Mouse (Mus musculus): Measurements from ENCODE around the gene Pram1. TPM values are rescaled to one million over a fixed set of nuclear protein-coding genes. Genes with fewer than 3 reads are reported as not detected.

Gene Pram1
- total RNA-seq, 1 experiment from 2014 or later, result 5.0 TPM

- ATAC-seq (replicated peaks; ENCODE audit: insufficient number of reproducible peaks, low FRiP score, low TSS enrichment, poor library complexity, severe bottlenecking), result no peak
Observed at GRCm38 (mm10) chr17:33645073-33645472, 7.2 kb downstream of the Pram1 start.

GRCm38 (mm10) chr17:33649781-33650475, 12.1 kb downstream of the Pram1 start:
- no peak for ATAC-seq (replicated peaks; ENCODE audit: insufficient number of reproducible peaks, low FRiP score, low TSS enrichment, poor library complexity, severe bottlenecking)

GRCm38 (mm10) chr17:33666813-33667212, 29.0 kb downstream of the Pram1 start:
- no peak for ATAC-seq (replicated peaks; ENCODE audit: insufficient number of reproducible peaks, low FRiP score, low TSS enrichment, poor library complexity, severe bottlenecking)

- no peak for ATAC-seq (replicated peaks; ENCODE audit: insufficient number of reproducible peaks, low FRiP score, low TSS enrichment, poor library complexity, severe bottlenecking)
Observed at GRCm38 (mm10) chr17:33669681-33670080, 31.8 kb downstream of the Pram1 start.

- ATAC-seq (replicated peaks; ENCODE audit: insufficient number of reproducible peaks, low FRiP score, low TSS enrichment, poor library complexity, severe bottlenecking), result no peak
Observed at GRCm38 (mm10) chr17:33673837-33674236, 36.0 kb downstream of the Pram1 start.

GRCm38 (mm10) chr17:33675452-33675851, 37.6 kb downstream of the Pram1 start:
- ATAC-seq (replicated peaks; ENCODE audit: insufficient number of reproducible peaks, low FRiP score, low TSS enrichment, poor library complexity, severe bottlenecking), result no peak

- ATAC-seq (replicated peaks; ENCODE audit: insufficient number of reproducible peaks, low FRiP score, low TSS enrichment, poor library complexity, severe bottlenecking), result no peak
Observed at GRCm38 (mm10) chr17:33676086-33676485, 38.2 kb downstream of the Pram1 start.

- no peak for ATAC-seq (replicated peaks; ENCODE audit: insufficient number of reproducible peaks, low FRiP score, low TSS enrichment, poor library complexity, severe bottlenecking)
Observed at GRCm38 (mm10) chr17:33678771-33679170, 40.9 kb downstream of the Pram1 start.

- no peak for ATAC-seq (replicated peaks; ENCODE audit: insufficient number of reproducible peaks, low FRiP score, low TSS enrichment, poor library complexity, severe bottlenecking)
Observed at GRCm38 (mm10) chr17:33681767-33682166, 43.9 kb downstream of the Pram1 start.

- peak; percentile 74 for ATAC-seq (replicated peaks; ENCODE audit: insufficient number of reproducible peaks, low FRiP score, low TSS enrichment, poor library complexity, severe bottlenecking)
Observed at GRCm38 (mm10) chr17:33684671-33685231, 46.9 kb downstream of the Pram1 start.

- peak; percentile 97 for ATAC-seq (replicated peaks; ENCODE audit: insufficient number of reproducible peaks, low FRiP score, low TSS enrichment, poor library complexity, severe bottlenecking)
Observed at GRCm38 (mm10) chr17:33685249-33685653, 47.4 kb downstream of the Pram1 start.

GRCm38 (mm10) chr17:33686760-33687159, 48.9 kb downstream of the Pram1 start, which contains the start of gene Hnrnpm:
Gene Hnrnpm, minus strand, starts transcription at chr17:33686860.
- ATAC-seq (replicated peaks; ENCODE audit: insufficient number of reproducible peaks, low FRiP score, low TSS enrichment, poor library complexity, severe bottlenecking), result no peak

Other genes with a start within 250 kb of the Pram1 start
- 8.7 to 17.7 TPM (median 10.2 TPM) in 3 replicates for gene Zfp101, start 243.4 kb upstream of the Pram1 start, total RNA-seq (2017)
- 1.2 TPM in 1 of 3 replicates, not detected in the others for gene Actl9, start 205.2 kb upstream of the Pram1 start, total RNA-seq (2017)
- 71.1 to 159 TPM (median 83.0 TPM) in 3 replicates for gene Adamts10, start 113.9 kb upstream of the Pram1 start, total RNA-seq (2017)
- gene Myo1f, start 82.3 kb upstream of the Pram1 start, total RNA-seq (2017), result 541 to 588 TPM (median 587 TPM) in 3 replicates
- gene Zfp414, start 9.0 kb upstream of the Pram1 start, total RNA-seq (2017), result 7.8 to 17.3 TPM (median 8.7 TPM) in 3 replicates
- gene Hnrnpm, start 48.8 kb downstream of the Pram1 start, total RNA-seq (2017), result 275 to 423 TPM (median 304 TPM) in 3 replicates
- 55.4 to 90.5 TPM (median 74.7 TPM) in 3 replicates for gene March2, start 80.6 kb downstream of the Pram1 start, total RNA-seq (2017)
- 41.4 to 78.7 TPM (median 59.2 TPM) in 3 replicates for gene Rab11b, start 122.5 kb downstream of the Pram1 start, total RNA-seq (2017)
- gene Angptl4, start 143.8 kb downstream of the Pram1 start, total RNA-seq (2017), result 0.29 to 1.2 TPM in 2 of 3 replicates, not detected in the other
- gene Kank3, start 172.5 kb downstream of the Pram1 start, total RNA-seq (2017), result 8.6 to 12.3 TPM (median 10.3 TPM) in 3 replicates
- 887 to 1,482 TPM (median 1,008 TPM) in 3 replicates for gene Rps28, start 186.5 kb downstream of the Pram1 start, total RNA-seq (2017)
- gene Ndufa7, start 186.5 kb downstream of the Pram1 start, total RNA-seq (2017), result 107 to 131 TPM (median 117 TPM) in 3 replicates
- 1.1 to 1.5 TPM in 2 of 3 replicates, not detected in the other for gene Cd320, start 205.0 kb downstream of the Pram1 start, total RNA-seq (2017)
- not detected in 3 replicates for gene Gm7029, start 235.8 kb downstream of the Pram1 start, total RNA-seq (2017)

Measured in monocyte, adult 5-6 weeks (primary cell).